Mouse (Mus musculus) testis, adult 2 months (tissue): ENCODE data around the gene Xylt1. TPM values are rescaled to one million over a fixed set of nuclear protein-coding genes. Genes with fewer than 3 reads are reported as not detected.

Experiments used
- H3K27ac ChIP-seq: fragments of 200-500 bp; 2 replicates; pipeline ENCODE4 v1.5.1; 2012; ENCODE audit warnings: low read depth, low read length; ENCODE audit not compliant: control insufficient read depth, insufficient read depth
- H3K27me3 ChIP-seq: fragments of 200-500 bp; 2 replicates; pipeline ENCODE4 v1.6.1; 2012; ENCODE audit warnings: mild to moderate bottlenecking, low read length, moderate library complexity; ENCODE audit not compliant: control insufficient read depth, insufficient read depth
- H3K36me3 ChIP-seq: fragments of 200-500 bp; 2 replicates; pipeline ENCODE4 v1.6.1; 2012; ENCODE audit warnings: mild to moderate bottlenecking, low read length; ENCODE audit not compliant: control insufficient read depth, insufficient read depth
- H3K4me1 ChIP-seq: fragments of 200-500 bp; 2 replicates; pipeline ENCODE4 v1.6.1; 2012; ENCODE audit warnings: low read length; ENCODE audit not compliant: control insufficient read depth, insufficient read depth
- H3K4me3 ChIP-seq: fragments of 200-500 bp; 2 replicates; pipeline ENCODE4 v1.5.1; 2012; ENCODE audit warnings: low read depth, mild to moderate bottlenecking, low read length, moderate library complexity, mixed read lengths; ENCODE audit not compliant: control insufficient read depth
- CTCF ChIP-seq: fragments of 200-500 bp; IDR thresholded peaks from 2 replicates; pipeline ENCODE4 v1.5.1; 2012; ENCODE audit warnings: low read depth, mild to moderate bottlenecking, inconsistent platforms, low read length, moderate library complexity; ENCODE audit not compliant: control insufficient read depth, insufficient read depth, insufficient replicate concordance
- POLR2A ChIP-seq: fragments of 200-500 bp; IDR thresholded peaks from 2 replicates; pipeline ENCODE4 v1.6.1; 2012; ENCODE audit warnings: low read depth, mild to moderate bottlenecking, inconsistent platforms, low read length, moderate library complexity; ENCODE audit not compliant: control insufficient read depth
- polyA plus RNA-seq: library from polyadenylated mRNA; depleted of rRNA; stranded (reverse); fragments of >200 nt; gene quantifications from 2 replicates; pipeline ENCODE4 v1.2.3, GENCODE M21; 2012

The Xylt1 gene
- polyA plus RNA-seq, 1 experiment: 0.79 TPM

- Histone ChIP-seq H3K36me3 (no peaks in the 10 kb centered on the region), H3K27ac (no peak overlapping the region), H3K4me1 (no peaks in the 10 kb centered on the region), H3K27me3 (no peaks in the 10 kb centered on the region), H3K4me3 (no peak overlapping the region)
- TF ChIP-seq CTCF (no peak), POLR2A (no peak)
Measured at GRCm38 (mm10) chr7:117622769-117623168, 242.0 kb downstream of the Xylt1 start.

- H3K36me3 ChIP-seq: no peaks in the 10 kb centered on the region
- no peak for TF ChIP-seq CTCF
- no peak for TF ChIP-seq POLR2A
- H3K27ac ChIP-seq: no peak overlapping the region
- no peaks in the 10 kb centered on the region for H3K4me1 ChIP-seq
- H3K27me3 ChIP-seq: no peaks in the 10 kb centered on the region
- no peak overlapping the region for H3K4me3 ChIP-seq
Measured at GRCm38 (mm10) chr7:117628791-117629190, 248.0 kb downstream of the Xylt1 start.

DNA sequence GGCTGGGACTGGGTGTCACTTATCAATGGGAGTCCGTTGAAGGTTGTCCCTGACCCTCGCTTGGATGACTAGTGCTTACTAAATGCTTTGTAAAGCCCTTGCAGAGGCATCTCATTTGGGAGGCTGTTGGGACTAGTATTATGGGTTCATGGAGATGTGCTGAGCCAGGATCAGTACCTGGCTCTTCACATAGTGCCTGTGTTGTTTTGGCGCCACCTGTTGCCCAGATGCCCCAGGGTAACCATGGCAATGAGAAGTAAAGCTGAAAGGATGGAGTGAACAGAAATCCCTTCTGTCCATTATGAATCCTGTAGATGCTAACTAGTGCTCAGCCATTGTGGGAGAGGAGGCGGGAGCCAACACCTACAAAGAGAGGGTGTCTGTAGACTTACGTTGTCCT, 249.9 kb downstream of the Xylt1 start:
- Histone ChIP-seq H3K27me3 (no peaks in the 10 kb centered on the region), H3K4me1 (no peaks in the 10 kb centered on the region), H3K36me3 (no peaks in the 10 kb centered on the region), H3K27ac (no peak overlapping the region), H3K4me3 (no peak overlapping the region)
- TF ChIP-seq CTCF: no peak
- no peak for TF ChIP-seq POLR2A

DNA sequence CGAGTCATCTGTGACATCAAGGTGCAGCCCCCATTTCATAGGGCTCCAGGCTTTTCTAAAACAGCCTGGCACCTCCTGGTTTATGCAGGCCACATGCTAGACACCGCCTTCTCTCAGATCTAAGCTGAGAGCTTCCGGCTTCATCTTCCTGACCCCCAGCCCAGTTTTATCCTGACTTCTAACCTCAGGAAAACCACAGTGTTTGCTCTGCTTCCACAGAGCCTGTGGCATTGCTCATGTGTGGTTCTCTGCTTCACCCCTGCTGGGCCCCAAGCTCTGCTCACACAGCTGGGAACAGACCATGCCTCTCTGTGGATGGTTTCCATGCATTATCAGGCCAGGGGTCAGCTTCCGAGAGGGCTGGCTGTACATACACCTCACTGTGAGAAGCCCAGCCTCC, 254.8 kb downstream of the Xylt1 start:
- no peaks in the 10 kb centered on the region for H3K4me1 ChIP-seq
- no peaks in the 10 kb centered on the region for H3K36me3 ChIP-seq
- no peak overlapping the region for H3K27ac ChIP-seq
- TF ChIP-seq POLR2A (no peak), CTCF (no peak)
- no peaks in the 10 kb centered on the region for H3K27me3 ChIP-seq
- no peak overlapping the region for H3K4me3 ChIP-seq

- H3K27me3 ChIP-seq: no peaks in the 10 kb centered on the region
- H3K36me3 ChIP-seq: no peaks in the 10 kb centered on the region
- no peak overlapping the region for H3K4me3 ChIP-seq
- H3K27ac ChIP-seq: no peak overlapping the region
- TF ChIP-seq POLR2A: no peak
- no peak for TF ChIP-seq CTCF
- H3K4me1 ChIP-seq: no peaks in the 10 kb centered on the region
Measured at GRCm38 (mm10) chr7:117636713-117637112, 255.9 kb downstream of the Xylt1 start.

GRCm38 (mm10) chr7:117637997-117638396, 257.2 kb downstream of the Xylt1 start:
- no peaks in the 10 kb centered on the region for H3K36me3 ChIP-seq

DNA sequence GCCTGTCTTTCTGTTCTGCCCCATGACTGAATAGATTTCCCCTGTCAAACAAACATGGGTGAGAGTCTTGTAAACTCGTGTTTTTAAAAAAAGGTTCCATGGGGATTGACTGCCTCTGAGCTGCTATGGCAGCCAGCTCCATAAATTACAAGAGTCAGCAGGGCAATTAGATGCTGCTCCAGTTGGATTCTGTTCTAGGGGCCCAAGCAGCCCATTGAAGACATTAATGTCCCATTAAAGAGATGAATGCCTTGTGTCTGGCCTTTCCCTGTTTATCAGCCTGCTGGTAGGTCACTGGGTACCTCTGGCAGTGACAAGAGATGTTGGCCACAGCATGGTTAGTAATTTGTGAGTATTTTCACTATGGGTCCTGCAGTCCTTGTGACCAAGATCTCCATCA, 271.9 kb downstream of the Xylt1 start:
- no peaks in the 10 kb centered on the region for H3K27me3 ChIP-seq
- H3K36me3 ChIP-seq: no peaks in the 10 kb centered on the region
- no peak for TF ChIP-seq CTCF
- TF ChIP-seq POLR2A: no peak
- H3K27ac ChIP-seq: no peak overlapping the region
- H3K4me3 ChIP-seq: no peak overlapping the region
- H3K4me1 ChIP-seq: no peaks in the 10 kb centered on the region

More at GRCm38 (mm10) chr7:117637997-117638396, 257.2 kb downstream of the Xylt1 start:
- Histone ChIP-seq H3K4me3 (no peak overlapping the region), H3K27ac (no peak overlapping the region), H3K27me3 (no peaks in the 10 kb centered on the region), H3K4me1 (no peaks in the 10 kb centered on the region)
- no peak for TF ChIP-seq CTCF
- no peak for TF ChIP-seq POLR2A

DNA sequence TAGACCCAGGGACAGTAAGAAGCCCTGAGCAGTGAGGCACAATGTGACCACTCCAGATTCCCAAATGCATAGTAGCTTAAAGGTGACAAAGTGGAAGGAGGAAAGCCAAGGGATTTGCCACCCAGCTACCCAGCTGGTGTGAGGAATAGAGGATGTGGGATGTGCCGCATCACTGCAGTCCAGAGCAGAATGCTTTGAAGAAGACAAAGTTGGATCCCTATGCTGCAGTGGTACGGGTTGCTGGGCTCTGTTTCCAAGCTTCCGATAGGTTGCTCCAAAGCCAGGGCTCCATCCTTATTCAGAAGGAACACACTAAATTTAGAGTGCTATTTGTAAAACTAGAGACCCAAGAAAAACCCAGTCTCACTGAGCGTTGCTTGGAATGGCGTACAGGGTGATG, 275.0 kb downstream of the Xylt1 start:
- Histone ChIP-seq H3K27ac (no peak overlapping the region), H3K4me3 (no peak overlapping the region), H3K27me3 (no peaks in the 10 kb centered on the region), H3K36me3 (no peaks in the 10 kb centered on the region), H3K4me1 (no peaks in the 10 kb centered on the region)
- TF ChIP-seq CTCF: no peak
- TF ChIP-seq POLR2A: no peak
